Mouse (Mus musculus) mature B cell (primary cell): Measurements from ENCODE around the gene Vdr.
"Not testable (repeated sequence)": the region's sequence is repeated elsewhere in the genome, so short reads cannot be mapped to it uniquely, and the experiment has no call there.

Experiments
- in situ Hi-C: fragments of 300-500 bp; cut with MboI; formaldehyde crosslinking; loops from 2 replicates; pipeline ENCODE4 v1.14.3; 2019

Gene Vdr

GRCm38 (mm10) chr15:97880441-97880840, 30.0 kb downstream of the Vdr start:
- in situ Hi-C loops = no loop called here

- in situ Hi-C loops = no loop called here
Measured at GRCm38 (mm10) chr15:97878696-97879328, 31.6 kb downstream of the Vdr start.

- in situ Hi-C loops = no loop called here
Measured at GRCm38 (mm10) chr15:97875784-97876183, 34.6 kb downstream of the Vdr start.

GRCm38 (mm10) chr15:97873717-97874116, 36.7 kb downstream of the Vdr start:
- in situ Hi-C loops = no loop called here

GRCm38 (mm10) chr15:97872161-97872560, 38.3 kb downstream of the Vdr start:
- in situ Hi-C loops = no loop called here

GRCm38 (mm10) chr15:97871055-97872030, 39.1 kb downstream of the Vdr start:
- in situ Hi-C loops = no loop called here

GRCm38 (mm10) chr15:97870116-97870515, 40.3 kb downstream of the Vdr start:
- in situ Hi-C loops = not testable (repeated sequence)

GRCm38 (mm10) chr15:97868985-97869384, 41.4 kb downstream of the Vdr start:
- in situ Hi-C loops = no loop called here

GRCm38 (mm10) chr15:97865988-97866387, 44.4 kb downstream of the Vdr start:
- in situ Hi-C loops = no loop called here

- in situ Hi-C loops = no loop called here
Measured at GRCm38 (mm10) chr15:97865175-97865574, 45.3 kb downstream of the Vdr start.

- in situ Hi-C loops = no loop called here
Measured at GRCm38 (mm10) chr15:97864361-97865045, 45.9 kb downstream of the Vdr start.

GRCm38 (mm10) chr15:97863494-97863881, 46.9 kb downstream of the Vdr start:
- in situ Hi-C loops = no loop called here

GRCm38 (mm10) chr15:97862881-97863493, 47.4 kb downstream of the Vdr start:
- in situ Hi-C loops = no loop called here

- in situ Hi-C loops = no loop called here
Measured at GRCm38 (mm10) chr15:97860353-97860752, 50.1 kb downstream of the Vdr start.

GRCm38 (mm10) chr15:97858431-97858830, 52.0 kb downstream of the Vdr start:
- in situ Hi-C loops = no loop called here

GRCm38 (mm10) chr15:97854551-97854950, 55.9 kb downstream of the Vdr start:
- in situ Hi-C loops = loop anchor here (5.0 kb wide), 1 partner anchor 137 kb away; no protein-coding TSS in a partner anchor

GRCm38 (mm10) chr15:97854059-97854458, 56.4 kb downstream of the Vdr start:
- in situ Hi-C loops = loop anchor here (5.0 kb wide), 1 partner anchor 137 kb away; no protein-coding TSS in a partner anchor

GRCm38 (mm10) chr15:97852291-97852690, 58.1 kb downstream of the Vdr start:
- in situ Hi-C loops = loop anchor here (5.0 kb wide), 1 partner anchor 135 kb away; no protein-coding TSS in a partner anchor

GRCm38 (mm10) chr15:97851011-97851410, 59.4 kb downstream of the Vdr start:
- in situ Hi-C loops = loop anchor here (5.0 kb wide), 1 partner anchor 134 kb away; no protein-coding TSS in a partner anchor

GRCm38 (mm10) chr15:97850441-97850840, 60.0 kb downstream of the Vdr start:
- in situ Hi-C loops = loop anchor here (5.0 kb wide), 1 partner anchor 133 kb away; no protein-coding TSS in a partner anchor

- in situ Hi-C loops = loop anchor here (5.0 kb wide), 1 partner anchor 57 kb away; no protein-coding TSS in a partner anchor
Measured at GRCm38 (mm10) chr15:97849116-97849911, 61.1 kb downstream of the Vdr start.
